Mouse (Mus musculus): ENCODE measurements around the gene Noxo1. TPM values are rescaled to one million over a fixed set of nuclear protein-coding genes. Genes with fewer than 3 reads are reported as not detected.
A peak's percentile ranks its signal among the peaks of the same experiment; 100 is the strongest.
"Not testable (repeated sequence)": the region's sequence is repeated elsewhere in the genome, so short reads cannot be mapped to it uniquely, and the experiment has no call there.

The Noxo1 gene
- polyA plus RNA-seq, 2 experiments from 2014 or later, result 1.4 to 1.5 TPM

GRCm38 (mm10) chr17:24721383-24721955 is 25.4 kb downstream of the Noxo1 start:
- not testable (repeated sequence) for ATAC-seq

- no peak for ATAC-seq
Measured at GRCm38 (mm10) chr17:24722220-24722924, 26.3 kb downstream of the Noxo1 start.

DNA sequence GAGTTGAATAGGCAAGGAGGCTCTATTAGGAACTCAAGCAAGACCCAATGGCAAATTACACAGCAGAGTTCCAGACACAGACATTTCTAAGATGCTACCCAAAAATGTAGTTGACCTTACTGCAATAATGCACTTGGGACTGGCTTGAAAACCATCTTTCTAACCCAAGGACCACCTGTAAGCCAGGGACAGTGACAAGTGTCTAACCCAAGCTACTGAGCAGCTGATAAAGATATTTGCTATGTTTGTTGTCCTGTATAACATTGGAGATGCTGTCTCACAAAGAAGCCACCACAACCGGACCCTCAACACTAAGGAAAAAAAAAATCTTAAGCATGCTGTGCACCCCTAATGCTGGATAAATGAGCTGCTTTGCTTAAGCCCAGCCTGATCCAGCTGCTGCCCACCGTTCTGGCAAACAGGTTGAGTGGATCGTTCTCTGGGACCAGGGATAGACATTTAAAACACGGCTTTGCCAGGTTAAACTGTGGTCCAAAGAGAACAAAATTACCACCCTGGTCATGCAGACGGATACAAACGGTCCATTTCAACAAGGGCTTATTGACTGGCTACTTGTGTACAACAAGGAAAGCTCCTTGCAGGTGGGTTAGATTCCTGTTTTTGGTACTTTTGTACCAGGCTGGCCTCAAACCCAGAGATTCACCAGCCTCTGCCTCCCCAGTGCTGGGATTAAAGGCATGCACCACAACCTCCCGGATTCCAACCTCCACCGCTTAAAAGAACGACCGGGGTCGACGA is 27.3 kb downstream of the Noxo1 start:
- ATAC-seq, result no peak

GRCm38 (mm10) chr17:24723881-24724180 is 27.8 kb downstream of the Noxo1 start:
- peak; percentile 16 for ATAC-seq

DNA sequence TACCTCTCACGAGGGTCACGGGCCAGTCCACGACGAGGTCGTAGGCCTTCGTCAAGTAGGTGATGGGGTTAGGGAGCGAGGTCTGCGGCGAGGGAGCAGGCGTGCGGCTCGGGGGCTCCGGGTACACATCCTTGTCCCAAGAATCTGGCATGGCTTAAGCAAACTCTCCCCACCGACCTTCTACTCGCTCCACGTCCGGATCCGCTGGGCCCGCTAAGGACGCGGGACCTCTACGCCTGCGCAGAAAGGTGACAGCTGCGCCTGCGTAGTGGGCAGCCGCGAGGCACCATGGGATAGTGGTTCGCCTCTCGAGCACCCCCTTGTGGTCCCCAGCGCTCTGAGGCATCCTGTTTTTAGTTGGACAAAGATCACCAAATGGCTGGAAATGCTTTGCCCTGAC is 28.1 kb downstream of the Noxo1 start, which contains the start of gene Ndufb10:
Ndufb10 (minus strand) TSS at position 295 of the 400 bp plus-strand sequence.
- peak; percentile 44 for ATAC-seq

- no peak for ATAC-seq
Measured at GRCm38 (mm10) chr17:24725637-24726390, 29.8 kb downstream of the Noxo1 start.

GRCm38 (mm10) chr17:24727618-24728017 is 31.6 kb downstream of the Noxo1 start, which contains the start of gene Rpl3l:
TSS of gene Rpl3l (plus strand) at chr17:24727820.
- no peak for ATAC-seq

DNA sequence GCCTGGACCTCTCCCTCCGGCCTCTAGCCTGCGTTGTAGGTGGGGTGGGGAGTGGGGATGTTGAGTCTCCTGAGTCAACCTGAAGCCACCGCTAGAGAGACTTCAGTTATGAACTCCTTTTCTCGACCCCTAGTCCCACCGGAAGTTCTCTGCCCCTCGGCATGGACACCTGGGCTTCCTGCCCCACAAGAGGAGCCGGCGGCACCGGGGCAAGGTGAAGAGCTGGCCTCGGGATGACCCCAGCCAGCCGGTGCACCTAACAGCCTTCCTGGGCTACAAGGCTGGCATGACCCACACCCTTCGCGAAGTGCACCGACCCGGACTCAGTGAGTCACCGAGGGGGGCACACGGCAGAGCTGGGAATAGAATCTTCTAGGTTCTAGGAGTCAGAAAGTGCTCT is 32.1 kb downstream of the Noxo1 start:
- ATAC-seq, result no peak

DNA sequence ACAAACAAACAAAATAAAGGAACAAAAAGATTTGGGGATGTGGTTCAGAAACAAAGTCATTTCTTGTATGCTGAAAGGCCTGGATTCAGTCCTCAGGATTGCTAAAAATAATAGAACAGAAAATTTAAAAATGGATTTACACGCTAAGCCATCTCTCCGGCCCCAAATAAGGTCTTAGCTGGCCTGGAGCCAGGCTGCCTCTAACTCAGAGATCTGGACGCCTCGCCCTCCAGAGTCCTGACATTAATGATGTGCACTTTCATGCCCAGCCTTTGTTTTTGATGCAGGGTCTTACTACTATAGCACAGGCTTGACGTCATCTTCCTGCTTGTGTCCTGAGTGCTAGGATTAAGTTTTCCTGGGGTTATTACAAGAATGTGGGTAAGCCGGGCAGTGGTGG is 33.0 kb downstream of the Noxo1 start:
- ATAC-seq, result no peak

DNA sequence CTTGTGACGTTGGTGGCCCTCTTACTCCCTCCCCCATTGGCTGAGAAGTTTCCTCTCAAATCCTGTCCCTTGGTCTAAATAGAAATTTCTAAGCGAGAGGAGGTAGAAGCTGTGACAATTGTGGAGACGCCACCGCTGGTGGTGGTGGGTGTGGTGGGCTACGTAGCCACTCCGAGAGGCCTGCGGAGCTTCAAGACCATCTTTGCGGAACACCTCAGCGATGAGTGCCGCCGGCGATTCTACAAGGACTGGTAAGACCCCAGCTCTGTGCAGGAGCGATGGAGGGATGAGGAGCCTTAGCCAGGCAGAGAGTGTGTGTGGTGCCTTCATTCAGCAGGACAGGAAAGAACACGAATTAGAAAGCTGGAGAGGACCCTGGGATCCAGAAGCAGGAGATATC is 34.8 kb downstream of the Noxo1 start:
- ATAC-seq, result no peak

DNA sequence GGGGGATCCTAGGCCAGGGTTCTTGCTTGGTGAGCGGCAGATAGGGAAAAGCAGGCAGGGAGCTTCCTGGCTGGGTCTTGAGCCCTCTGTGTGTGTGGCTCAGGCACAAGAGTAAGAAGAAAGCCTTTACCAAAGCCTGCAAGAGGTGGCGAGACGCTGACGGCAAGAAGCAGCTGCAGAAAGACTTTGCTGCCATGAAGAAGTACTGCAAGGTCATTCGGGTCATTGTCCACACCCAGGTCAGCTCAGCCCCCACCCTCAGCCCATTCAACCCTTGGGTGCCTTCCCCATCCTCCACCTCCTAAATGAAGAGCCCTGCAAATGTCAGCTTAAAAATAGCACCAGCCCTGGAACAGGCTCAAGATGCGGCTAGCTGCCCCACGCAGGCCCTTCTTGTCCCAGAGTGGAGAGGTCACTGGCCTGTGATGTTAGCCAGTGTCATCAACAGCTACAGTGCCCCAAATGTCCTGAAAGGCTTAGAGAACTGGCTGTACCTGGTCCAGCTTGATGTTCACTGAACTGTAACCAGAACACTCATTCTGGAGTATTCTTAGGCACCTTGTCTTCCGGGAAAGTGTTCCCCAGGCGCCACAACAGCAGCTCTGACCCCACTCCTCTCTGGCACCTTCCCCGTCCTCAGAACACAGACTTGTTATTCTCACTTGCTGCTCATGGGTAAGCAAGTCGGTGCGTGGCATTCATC is 36.4 kb downstream of the Noxo1 start:
- ATAC-seq, result no peak

DNA sequence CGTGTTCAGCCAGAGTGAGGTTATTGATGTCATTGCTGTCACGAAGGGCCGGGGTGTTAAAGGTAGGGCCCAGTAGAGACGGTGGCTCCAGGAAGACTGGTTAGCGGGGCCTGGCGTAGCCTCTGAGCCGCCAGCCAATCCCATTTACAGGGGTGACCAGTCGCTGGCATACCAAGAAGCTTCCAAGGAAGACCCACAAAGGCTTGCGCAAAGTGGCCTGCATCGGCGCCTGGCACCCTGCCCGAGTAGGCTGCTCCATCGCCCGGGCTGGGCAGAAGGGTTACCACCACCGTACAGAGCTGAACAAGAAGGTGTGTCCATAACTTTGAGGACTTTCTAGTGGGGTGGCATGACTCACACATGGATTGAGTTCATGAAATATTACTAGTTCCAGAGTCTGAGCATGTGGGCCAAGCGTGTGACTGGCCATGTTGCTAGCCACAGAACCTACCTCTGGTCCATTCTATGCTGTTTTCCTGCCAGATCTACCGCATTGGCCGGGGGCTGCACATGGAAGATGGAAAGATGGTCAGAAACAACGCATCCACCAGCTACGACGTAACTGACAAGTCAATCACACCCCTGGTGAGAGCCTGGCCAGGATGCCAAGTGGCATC is 37.5 kb downstream of the Noxo1 start:
- no peak for ATAC-seq

DNA sequence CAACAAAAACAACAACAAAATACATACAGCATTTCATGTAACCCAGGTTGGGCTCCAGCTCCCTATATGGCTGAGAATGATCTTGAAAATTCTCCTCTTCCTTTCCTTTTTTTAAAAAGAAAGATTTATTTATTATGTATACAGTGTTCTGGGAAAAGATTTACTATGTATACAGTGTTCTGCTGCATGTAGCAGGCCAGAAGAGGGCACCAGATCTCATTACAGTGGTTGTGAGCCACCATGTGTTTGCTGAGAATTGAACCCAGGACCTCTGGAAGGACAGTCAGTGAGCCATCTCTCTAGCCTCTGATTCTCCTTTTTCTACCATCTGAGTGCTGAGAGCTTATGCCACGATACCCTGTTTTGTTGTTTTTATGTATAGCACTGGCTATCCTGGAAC is 38.5 kb downstream of the Noxo1 start:
- no peak for ATAC-seq

- no peak for ATAC-seq
Measured at GRCm38 (mm10) chr17:24735446-24735845, 39.4 kb downstream of the Noxo1 start.

DNA sequence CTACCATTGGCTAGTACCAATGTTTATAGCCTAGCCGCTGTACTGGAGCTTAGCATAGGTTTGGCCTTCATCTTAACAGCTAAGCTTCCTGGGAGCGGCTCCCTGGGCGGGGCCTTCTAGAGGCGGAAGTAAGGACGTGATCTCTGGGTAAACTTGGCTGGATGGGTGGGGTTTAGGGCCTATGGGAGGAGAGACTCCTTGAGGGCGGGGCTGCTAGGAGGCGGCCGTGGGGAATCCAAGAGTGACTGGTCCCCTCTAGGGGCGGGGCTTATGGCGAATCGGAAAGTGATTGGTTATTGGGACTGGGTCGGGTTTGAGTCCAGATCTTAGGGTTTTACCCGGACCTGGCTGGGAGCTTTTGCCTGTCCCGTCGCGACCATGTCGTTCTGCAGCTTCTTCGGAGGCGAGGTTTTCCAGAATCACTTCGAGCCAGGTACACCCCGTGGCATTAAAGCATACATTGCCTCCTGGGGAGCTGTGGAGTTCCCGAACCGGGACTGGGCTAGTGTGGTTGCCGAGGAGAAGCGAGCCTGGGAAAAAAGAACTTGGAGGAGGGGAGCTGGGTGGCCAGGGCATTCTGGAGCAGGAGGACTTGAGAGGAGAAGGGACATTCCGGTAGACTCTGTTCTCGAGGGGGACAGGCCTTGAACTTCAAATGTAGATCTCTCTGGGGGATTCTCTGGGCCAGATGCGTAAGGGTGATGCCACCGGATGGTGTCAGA is 40.5 kb downstream of the Noxo1 start, which contains the start of gene Msrb1:
Msrb1 (plus strand) TSS at position 313 of the 722 bp plus-strand sequence.
- peak; percentile 98 for ATAC-seq

DNA sequence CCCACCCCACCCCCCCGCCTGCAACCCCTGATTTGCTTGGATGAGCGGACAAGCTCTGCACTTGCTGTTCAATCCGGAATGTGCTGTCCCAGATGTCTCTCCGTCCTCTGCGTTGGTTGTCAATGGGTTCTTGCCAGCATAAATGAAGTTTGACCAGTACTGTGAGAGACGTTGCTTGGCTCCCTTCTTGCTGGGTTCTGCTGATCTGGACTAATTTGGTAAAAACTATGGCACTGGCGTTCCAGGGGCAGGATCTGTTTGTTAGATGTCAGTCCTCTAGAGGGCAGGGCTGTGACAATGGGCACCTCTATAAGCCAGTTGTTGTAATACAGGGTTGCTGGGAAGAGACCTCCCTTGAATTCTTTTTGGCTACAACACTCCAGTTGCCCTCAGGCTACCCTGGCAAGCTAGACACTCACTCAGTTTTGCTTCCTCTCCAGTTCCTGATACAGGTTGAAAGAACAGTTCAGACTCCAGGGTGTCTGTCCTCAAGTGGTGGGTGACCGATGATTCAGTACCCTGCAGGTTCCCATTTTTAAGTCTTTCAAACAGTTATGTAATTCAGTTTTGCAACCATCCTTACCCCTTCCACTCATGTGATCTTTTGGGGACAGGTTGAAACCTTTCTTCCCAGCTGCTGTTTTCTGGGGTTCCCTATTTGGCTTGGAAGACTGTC is 41.2 kb downstream of the Noxo1 start:
- no peak for ATAC-seq

- ATAC-seq, result no peak
Measured at GRCm38 (mm10) chr17:24738238-24738637, 42.2 kb downstream of the Noxo1 start.

GRCm38 (mm10) chr17:24739926-24740325 is 43.9 kb downstream of the Noxo1 start:
- no peak for ATAC-seq

DNA sequence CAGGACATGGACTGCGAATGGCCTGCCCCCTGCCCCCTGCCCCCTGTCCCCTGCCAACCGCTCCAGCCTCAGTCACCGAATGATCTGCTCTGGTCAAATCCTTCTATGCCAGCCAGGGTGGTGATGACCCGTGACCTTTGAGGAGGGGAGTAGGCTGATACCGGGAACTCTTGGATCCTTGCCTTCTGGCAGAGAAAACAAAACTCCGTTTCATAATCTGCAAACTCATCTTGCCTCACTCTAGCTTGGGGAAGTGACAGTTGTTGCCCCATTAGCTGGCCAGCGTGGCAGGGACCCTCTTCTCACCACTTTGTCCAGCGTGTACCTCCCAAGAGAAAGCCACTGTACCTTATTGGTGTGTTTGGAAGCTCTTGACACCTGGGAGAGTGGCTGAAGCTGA is 46.3 kb downstream of the Noxo1 start:
- no peak for ATAC-seq

- ATAC-seq, result no peak
Measured at GRCm38 (mm10) chr17:24743896-24744295, 47.9 kb downstream of the Noxo1 start.

GRCm38 (mm10) chr17:24744381-24744780 is 48.3 kb downstream of the Noxo1 start:
- no peak for ATAC-seq
